Mouse (Mus musculus) heart, postnatal 36 days (tissue): ENCODE measurements at regions not wholly inside any gene's neighbourhood (a gene's known extent, or its start where the extent isn't known, plus 50 kb on each side); places are given as distances from the start of the nearest gene placed in this dataset.
A peak's percentile ranks its signal among the peaks of the same experiment; 100 is the strongest.

ENCODE experiments used
- DNase-seq, 2 experiments: peaks; one replicate each; pipeline ENCODE4 v3.0.0; 2021 to 2022
- intact Hi-C: fragments of 180-260 bp; cut with DNase I; formaldehyde crosslinking; loops from one replicate; pipeline ENCODE4 v1.15.1; 2025

DNA sequence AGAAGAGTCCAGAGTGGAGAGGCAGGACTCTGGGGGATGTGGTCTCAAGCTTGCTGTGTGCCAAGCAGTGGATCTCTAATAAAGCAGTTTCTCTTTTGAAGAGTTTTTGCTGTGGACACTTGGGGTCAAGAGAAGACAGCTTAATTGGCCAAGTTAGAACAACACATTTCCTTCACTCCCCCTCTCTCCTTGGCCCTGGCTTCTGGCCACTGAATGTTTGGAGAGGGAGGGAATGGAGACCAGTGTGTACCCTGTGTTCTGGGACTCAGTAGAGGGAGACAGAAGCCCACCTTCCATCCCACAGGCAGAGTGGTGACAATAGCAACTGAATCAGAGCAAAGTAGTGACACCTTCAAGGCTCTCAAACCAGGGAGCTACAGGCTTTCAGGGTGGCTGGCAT is 77.3 kb upstream of the Kcnd3 start:
- DNase-seq = no peak
- intact Hi-C loops = no loop called here

DNA sequence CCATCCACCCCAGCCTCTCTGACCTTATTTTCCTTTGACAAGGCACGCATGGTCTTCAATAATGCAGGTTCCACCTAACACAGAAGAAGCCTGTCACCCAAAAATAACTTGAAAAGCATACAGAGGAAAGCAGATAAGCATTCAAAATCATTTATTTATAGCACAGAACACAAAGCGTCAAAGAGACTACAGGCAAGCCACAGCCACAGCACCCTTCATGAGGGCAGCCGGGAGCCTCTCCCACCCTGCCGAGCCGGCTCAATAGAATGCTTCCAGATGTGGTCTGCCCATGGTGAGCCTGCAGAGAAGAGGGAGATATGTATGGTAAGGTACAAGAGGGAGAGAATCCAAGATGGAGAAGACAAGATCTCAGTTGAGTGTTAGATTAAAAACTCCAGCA is 76.7 kb upstream of the Kcnd3 start:
- DNase-seq = peak; percentile 22 to 39
- intact Hi-C loops = no loop called here

DNA sequence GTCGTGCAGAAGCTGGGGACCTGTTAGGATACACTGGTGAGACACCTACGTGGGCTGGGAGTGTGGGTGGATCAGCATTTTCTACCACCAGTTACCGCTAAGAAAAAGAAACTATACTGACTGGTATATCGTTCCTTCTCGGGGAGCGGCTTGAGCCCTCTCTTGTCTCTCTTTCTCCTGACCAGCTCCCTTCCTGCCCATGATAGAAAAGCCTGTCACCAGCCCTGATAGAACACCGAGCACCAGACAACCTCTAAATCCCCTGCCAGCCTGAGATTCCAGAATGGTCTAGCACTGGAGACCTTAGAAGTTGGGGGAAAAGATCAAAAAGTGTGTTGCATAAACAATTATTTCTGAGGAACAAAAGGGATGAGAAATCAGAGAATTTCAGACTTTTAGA is 76.3 kb upstream of the Kcnd3 start:
- DNase-seq = peak; percentile 7 to 10
- intact Hi-C loops = no loop called here

DNA sequence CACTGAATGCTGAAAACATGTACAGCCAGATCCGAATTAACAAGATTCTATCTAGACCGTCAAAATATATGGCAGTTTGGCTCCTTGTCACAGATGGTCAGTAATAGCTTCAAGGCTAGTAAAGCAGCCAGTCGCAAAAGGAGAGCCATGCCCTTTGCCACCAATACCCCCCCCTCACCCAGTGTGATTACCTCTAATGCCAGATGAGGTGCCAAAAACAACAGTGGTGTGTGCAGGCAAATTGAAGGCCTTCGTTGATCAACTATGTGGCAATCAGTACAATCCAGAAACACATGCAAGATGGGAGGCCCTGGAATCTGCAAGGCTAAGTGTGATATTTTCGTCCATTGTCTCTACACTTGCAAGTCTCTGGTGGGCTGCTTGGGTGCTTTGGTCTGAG is 75.8 kb upstream of the Kcnd3 start:
- intact Hi-C loops = no loop called here
- no peak for DNase-seq

DNA sequence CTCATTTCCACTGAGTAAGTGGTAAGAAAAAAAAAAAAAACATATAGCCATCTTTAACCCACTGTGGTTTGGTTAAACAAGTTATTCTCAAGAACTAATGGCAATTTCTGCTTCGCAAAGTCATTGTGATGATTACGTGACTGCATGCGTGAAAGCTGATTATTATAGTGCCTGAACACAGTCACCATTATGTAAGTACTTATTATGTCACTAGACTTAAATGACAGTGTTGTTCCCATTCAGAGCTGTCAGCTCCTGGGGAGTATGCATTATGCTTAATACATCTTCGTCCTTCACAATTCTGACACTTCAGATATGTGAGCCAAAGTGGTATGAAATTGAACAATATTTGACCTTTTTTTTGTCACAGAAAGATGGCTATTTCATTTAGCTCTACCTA is 71.3 kb upstream of the Kcnd3 start:
- no peak for DNase-seq
- intact Hi-C loops = no loop called here

DNA sequence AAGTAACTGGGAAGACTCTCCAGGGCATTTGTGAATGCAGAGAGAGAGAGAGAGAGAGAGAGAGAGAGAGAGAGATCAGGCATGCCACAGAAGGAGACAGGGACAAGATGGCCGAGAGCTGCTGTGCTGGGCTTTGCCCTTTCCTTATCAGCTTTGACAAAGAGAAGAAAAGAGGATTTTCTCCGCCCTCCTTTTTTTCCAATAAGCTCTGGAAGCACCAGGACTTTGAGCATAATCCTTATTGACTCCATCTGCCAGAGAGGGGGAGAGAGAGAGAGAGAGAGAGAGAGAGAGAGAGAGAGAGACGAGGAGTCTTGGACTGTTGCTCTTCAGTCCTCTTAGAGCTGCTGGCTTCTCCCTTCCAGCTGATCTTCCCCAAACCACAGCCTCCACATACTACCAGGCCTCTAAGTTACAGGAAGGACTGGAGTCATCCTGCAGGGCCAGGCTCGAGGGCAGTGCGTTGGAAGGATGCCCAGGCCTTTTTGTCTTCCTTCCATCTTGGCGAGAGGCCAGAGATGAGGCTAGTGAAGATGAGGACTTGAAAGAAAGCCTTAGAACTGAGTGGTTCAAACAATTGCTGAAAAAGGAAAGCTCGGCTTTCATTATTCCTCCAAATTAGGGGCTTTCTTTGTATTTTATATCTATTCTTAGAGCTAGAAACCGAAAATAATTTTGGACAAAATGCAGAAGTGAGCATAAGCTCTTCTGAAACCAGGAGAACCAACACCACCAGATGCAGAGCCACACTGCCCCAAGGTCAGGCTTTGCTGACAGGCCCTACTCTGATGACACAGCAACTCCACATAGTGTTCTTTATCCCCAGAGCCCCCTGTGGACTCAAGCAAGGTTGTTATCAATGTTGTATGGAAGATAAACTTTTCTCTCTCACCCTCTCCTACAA is 59.3 kb upstream of the Kcnd3 start:
- DNase-seq = peak; percentile 32 to 45
- intact Hi-C loops = no loop called here
